Mouse (Mus musculus) lung, embryonic 14.5 days (tissue): ENCODE data around the gene Cks1brt. TPM values are rescaled to one million over a fixed set of nuclear protein-coding genes. Genes with fewer than 3 reads are reported as not detected.
"Not testable (repeated sequence)": the region's sequence is repeated elsewhere in the genome, so short reads cannot be mapped to it uniquely, and the experiment has no call there.

Source experiments
- ATAC-seq: fragments of 200-750 bp; cut with Nextera tagmentation; 2 replicates; pipeline ENCODE4 v1.8.0; 2017; ENCODE audit warnings: mild to moderate bottlenecking, moderate TSS enrichment, moderate library complexity; ENCODE audit not compliant: insufficient read depth
- DNase-seq: peaks from one replicate; pipeline ENCODE4 v3.0.0-alpha.2; 2015
- H3K27ac ChIP-seq: fragments of 300-500 bp; sonication (generic); 2 replicates; pipeline ENCODE4 v1.5.1; 2014; ENCODE audit warnings: low read depth, mild to moderate bottlenecking, moderate library complexity
- H3K27me3 ChIP-seq: fragments of 300-500 bp; sonication (generic); 2 replicates; pipeline ENCODE4 v1.6.1; 2014; ENCODE audit warnings: low read length, control low read depth; ENCODE audit not compliant: insufficient read depth
- H3K36me3 ChIP-seq: fragments of 300-500 bp; sonication (generic); 2 replicates; pipeline ENCODE4 v1.6.1; 2014; ENCODE audit warnings: control low read depth; ENCODE audit not compliant: insufficient read depth
- H3K4me1 ChIP-seq: fragments of 300-500 bp; sonication (generic); 2 replicates; pipeline ENCODE4 v1.6.1; 2014; ENCODE audit warnings: antibody characterized with exemption, control low read depth; ENCODE audit not compliant: insufficient read depth
- H3K4me2 ChIP-seq: fragments of 300-500 bp; sonication (generic); 2 replicates; pipeline ENCODE4 v1.6.1; 2014; ENCODE audit warnings: mild to moderate bottlenecking
- H3K4me3 ChIP-seq: fragments of 300-500 bp; sonication (generic); 2 replicates; pipeline ENCODE4 v1.5.1; 2014; ENCODE audit warnings: low read depth, low read length
- H3K9ac ChIP-seq: fragments of 300-500 bp; sonication (generic); 2 replicates; pipeline ENCODE4 v1.6.1; 2014
- H3K9me3 ChIP-seq: fragments of 300-500 bp; sonication (generic); 2 replicates; pipeline ENCODE4 v1.6.1; 2016; ENCODE audit warnings: low read depth, low read length, control low read depth
- CTCF ChIP-seq: IDR thresholded peaks from 2 replicates; pipeline ENCODE4 v1.5.1; 2016; ENCODE audit warnings: antibody characterized with exemption, low read depth
- WGBS: fragments of 180-500 bp; shearing (Covaris S2); extraction: QIAGEN DNeasy Blood & Tissue Kit; methylation state at CpG from one replicate; pipeline ENCODE4 v1.1.7; 2014; 5-methylcytosine and 5-hydroxymethylcytosine counted together
- polyA plus RNA-seq: library from polyadenylated mRNA; unstranded; fragments of >200 nt; fragmentation: Nextera tagmentation; extraction: Ambion mirVana; gene quantifications from 2 replicates; pipeline ENCODE4 v1.2.1, GENCODE M21; 2014

Cks1brt gene
- polyA plus RNA-seq, 1 experiment from 2014 or later: not detected

DNA sequence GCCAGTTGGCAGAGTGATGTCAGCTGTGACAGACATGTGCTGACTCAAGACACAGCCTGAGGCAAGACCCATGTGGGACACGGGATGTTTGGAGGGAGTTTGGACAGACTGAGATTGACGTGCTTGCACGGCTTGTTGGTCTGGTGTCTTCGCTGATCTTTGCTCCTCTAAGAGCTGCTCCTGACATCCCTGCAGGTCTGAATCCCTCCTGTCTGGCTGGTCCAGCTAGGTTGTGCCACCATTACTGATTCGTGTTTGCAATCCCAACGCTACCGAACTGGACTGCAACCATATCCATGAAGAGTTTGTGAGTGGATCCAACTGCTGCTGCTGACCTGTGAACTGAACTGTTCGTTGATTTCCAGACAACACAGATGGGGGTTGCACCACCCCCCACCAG is 28.0 kb upstream of the Cks1brt start:
- WGBS: 86% methylated on average over 8 of the region's 8 CpGs
- Histone ChIP-seq H3K9me3 (no peaks in the 10 kb centered on the region), H3K4me2 (no peak overlapping the region), H3K27me3 (no peaks in the 10 kb centered on the region), H3K4me1 (no peaks in the 10 kb centered on the region), H3K9ac (no peak overlapping the region), H3K27ac (no peak overlapping the region), H3K36me3 (no peaks in the 10 kb centered on the region), H3K4me3 (no peak overlapping the region)
- TF ChIP-seq CTCF: no peak
- ATAC-seq (no peak), DNase-seq (no peak)

DNA sequence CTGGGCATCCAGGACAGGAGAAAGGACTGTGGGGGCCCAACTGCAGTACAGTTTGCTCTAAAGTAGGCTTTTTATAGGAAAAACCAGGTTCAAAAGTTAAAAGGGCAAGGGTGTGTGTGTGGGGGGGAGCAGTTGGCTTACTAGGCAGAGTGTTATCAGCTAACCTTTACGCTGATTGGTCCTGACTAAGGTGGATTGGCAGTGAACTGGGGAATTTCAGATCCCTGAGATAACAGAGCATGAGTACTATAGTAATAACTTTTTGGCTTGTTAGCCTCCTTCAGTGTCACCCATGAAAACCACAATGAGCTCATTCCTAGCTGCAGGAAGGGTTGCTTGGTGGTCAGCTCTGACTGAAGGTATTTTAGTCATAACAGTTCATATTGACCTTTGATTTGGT is 19.4 kb upstream of the Cks1brt start:
- Histone ChIP-seq H3K27me3 (no peaks in the 10 kb centered on the region), H3K4me1 (no peaks in the 10 kb centered on the region), H3K9me3 (no peaks in the 10 kb centered on the region), H3K4me2 (no peak overlapping the region), H3K4me3 (no peak overlapping the region), H3K27ac (no peak overlapping the region), H3K36me3 (no peaks in the 10 kb centered on the region), H3K9ac (no peak overlapping the region)
- WGBS: 89% methylated on average over 1 of the region's 1 CpGs
- TF ChIP-seq CTCF: no peak
- DNase-seq (no peak), ATAC-seq (no peak)

DNA sequence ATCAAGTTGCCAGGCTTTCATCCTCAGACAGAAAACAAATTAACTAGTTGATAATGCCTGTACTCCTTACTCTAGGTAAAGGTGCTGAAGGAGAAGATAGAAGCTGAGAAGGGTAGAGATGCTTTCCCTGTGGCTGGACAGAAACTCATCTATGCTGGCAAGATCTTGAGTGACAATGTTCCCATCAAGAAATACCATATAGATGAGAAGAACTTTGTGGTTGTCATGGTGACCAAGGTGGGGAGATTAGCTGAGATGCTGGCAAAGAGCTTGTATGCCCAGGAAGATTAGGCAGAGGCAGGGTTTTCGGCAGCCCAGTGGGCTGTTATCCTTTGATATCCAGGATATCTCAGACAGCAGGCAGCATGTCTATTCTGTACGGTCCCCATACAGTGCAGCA is 16.0 kb upstream of the Cks1brt start:
- not testable (repeated sequence) for H3K9me3 ChIP-seq, H3K4me1 ChIP-seq, ATAC-seq, H3K9ac ChIP-seq, H3K27me3 ChIP-seq, H3K27ac ChIP-seq, H3K36me3 ChIP-seq, H3K4me3 ChIP-seq, DNase-seq, H3K4me2 ChIP-seq
- WGBS: 87% methylated on average over 2 of the region's 2 CpGs

DNA sequence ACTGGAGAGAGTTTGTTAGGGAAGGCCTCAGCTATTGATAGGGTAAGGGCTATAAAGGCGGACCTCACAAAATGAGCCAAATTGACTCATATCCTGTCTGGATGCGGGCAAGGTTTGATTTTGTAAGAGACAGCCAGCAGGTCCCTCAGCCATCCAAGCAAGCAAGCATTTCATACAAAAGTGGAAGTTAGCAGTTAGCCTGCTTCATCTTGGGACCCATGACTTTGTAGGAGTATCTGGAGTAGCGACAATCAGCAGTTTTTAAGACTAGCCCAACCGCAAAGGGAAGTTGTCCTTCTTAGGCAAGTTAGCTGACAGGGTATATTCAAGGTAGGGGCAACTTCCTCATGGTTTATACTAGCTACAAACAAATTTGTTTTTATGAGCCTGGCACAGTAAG is 9.2 kb upstream of the Cks1brt start:
- H3K4me3 ChIP-seq: no peak overlapping the region
- no peaks in the 10 kb centered on the region for H3K4me1 ChIP-seq
- H3K27me3 ChIP-seq: no peaks in the 10 kb centered on the region
- no peak for TF ChIP-seq CTCF
- WGBS: 91% methylated on average over 4 of the region's 4 CpGs
- H3K27ac ChIP-seq: no peak overlapping the region
- DNase-seq: no peak
- no peaks in the 10 kb centered on the region for H3K36me3 ChIP-seq
- ATAC-seq: no peak
- no peak overlapping the region for H3K4me2 ChIP-seq
- H3K9ac ChIP-seq: no peak overlapping the region
- H3K9me3 ChIP-seq: peaks cover 4% of the 10 kb centered on the region; the same call in 1 of the 2 replicates

DNA sequence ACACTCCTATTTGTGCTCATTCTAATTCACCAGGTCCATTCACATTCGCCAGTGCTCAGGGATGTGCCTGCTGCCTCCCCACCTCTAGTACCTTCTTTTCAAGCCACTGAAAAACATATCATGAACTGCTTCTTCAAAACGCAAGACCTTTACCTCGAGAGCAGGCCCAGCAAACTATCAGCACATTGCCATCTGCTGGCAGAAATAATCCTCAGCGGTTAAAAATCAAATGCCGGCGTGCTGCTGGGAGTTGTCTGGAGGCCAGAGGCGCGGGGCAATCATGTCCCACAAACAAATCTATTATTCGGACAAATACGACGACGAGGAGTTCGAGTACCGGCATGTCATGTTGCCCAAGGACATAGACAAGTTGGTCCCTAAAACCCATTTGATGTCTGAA is 19.6 kb downstream of the Cks1brt start:
- ATAC-seq (no peak), DNase-seq (peak; percentile 80)
- WGBS: 27% methylated on average over 14 of the region's 14 CpGs

DNA sequence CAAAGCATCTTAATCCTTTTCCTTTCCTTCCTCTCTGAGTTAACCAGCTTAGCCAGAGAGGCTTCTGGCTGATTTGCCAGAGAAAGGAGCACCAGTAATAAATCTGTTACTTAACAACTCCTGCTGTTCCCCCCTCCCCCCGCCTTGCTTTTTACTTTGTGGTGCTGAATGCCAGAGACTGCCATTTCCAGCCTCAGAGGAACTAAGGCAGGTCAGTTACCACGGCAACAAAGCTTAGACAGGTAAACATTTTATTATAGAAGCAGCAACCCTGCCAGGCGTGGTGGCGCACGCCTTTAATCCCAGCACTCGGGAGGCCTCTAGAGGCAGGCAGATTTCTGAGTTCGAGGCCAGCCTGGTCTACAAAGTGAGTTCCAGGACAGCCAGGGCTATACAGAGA is 24.2 kb downstream of the Cks1brt start:
- Histone ChIP-seq H3K4me3 (no peak overlapping the region), H3K4me1 (no peaks in the 10 kb centered on the region), H3K4me2 (no peak overlapping the region), H3K27ac (no peak overlapping the region), H3K9me3 (no peaks in the 10 kb centered on the region), H3K36me3 (no peaks in the 10 kb centered on the region), H3K27me3 (no peaks in the 10 kb centered on the region), H3K9ac (no peak overlapping the region)
- no peak for TF ChIP-seq CTCF
- no peak for ATAC-seq
- DNase-seq: no peak
- WGBS: 84% methylated on average over 7 of the region's 7 CpGs

More for the DNA sequence above, 19.6 kb downstream of the Cks1brt start:
- Histone ChIP-seq H3K36me3 (no peaks in the 10 kb centered on the region), H3K9me3 (no peaks in the 10 kb centered on the region), H3K27ac (no peak overlapping the region), H3K4me2 (no peak overlapping the region), H3K4me1 (no peaks in the 10 kb centered on the region), H3K9ac (no peak overlapping the region), H3K4me3 (no peak overlapping the region), H3K27me3 (no peaks in the 10 kb centered on the region)
- TF ChIP-seq CTCF: peak; percentile 68

DNA sequence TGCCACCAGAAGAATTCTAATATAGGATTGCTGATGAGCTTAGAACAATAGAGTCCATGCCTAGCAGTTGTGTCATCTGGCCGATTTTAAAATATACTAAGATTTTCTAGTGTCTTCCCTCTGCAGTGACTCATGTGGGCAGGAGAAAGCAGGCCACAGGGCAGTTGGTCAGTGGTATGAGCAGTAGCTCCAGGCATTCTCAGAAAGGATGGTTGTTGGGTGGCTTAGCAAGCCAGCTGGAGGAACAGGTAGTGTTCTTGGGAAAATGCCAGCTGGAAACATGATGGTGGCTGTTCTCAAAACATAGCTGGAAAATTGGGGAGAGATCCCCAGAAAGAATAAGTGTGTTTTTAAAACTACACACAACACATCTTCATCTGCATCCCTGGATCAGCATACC is 40.6 kb downstream of the Cks1brt start:
- WGBS: 77% methylated on average over 1 of the region's 1 CpGs
- Histone ChIP-seq H3K27me3 (no peaks in the 10 kb centered on the region), H3K9ac (no peak overlapping the region), H3K9me3 (peaks cover 4% of the 10 kb centered on the region; the same call in 1 of the 2 replicates), H3K36me3 (no peaks in the 10 kb centered on the region), H3K4me1 (no peaks in the 10 kb centered on the region), H3K4me2 (no peak overlapping the region), H3K27ac (no peak overlapping the region), H3K4me3 (no peak overlapping the region)
- ATAC-seq (no peak), DNase-seq (no peak)
- no peak for TF ChIP-seq CTCF

DNA sequence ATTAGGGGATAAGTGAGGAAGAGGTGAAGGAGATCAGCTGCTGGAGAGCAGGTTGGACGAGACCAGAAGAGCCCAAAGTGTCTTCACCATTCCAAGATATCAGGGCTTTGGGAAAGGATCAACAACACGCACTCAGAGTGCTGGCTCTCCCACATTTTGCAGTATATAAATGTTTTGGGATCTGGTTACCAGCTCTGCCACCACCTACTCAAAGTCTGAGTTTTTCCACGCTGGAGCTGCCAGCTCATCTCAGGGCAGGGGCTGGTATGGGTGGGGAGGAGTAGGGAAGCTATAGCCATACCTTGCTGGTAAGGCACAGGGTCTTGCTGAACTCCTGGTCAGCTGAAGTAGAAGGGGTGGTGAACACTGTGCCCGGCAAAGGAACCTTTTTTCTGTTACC is 68.5 kb downstream of the Cks1brt start:
- Histone ChIP-seq H3K27me3 (no peaks in the 10 kb centered on the region), H3K27ac (0 out of 2 replicates have a peak overlapping the region, but pooled peaks have one; percentile 47), H3K9me3 (no peaks in the 10 kb centered on the region), H3K4me3 (no peak overlapping the region), H3K4me2 (no peak overlapping the region), H3K9ac (no peak overlapping the region), H3K36me3 (no peaks in the 10 kb centered on the region), H3K4me1 (no peaks in the 10 kb centered on the region)
- DNase-seq (no peak), ATAC-seq (no peak)
- TF ChIP-seq CTCF: no peak
- WGBS: 79% methylated on average over 4 of the region's 4 CpGs
